Mouse (Mus musculus) forebrain, embryonic 14.5 days (tissue): ENCODE measurements around the gene Ccdc6. TPM values are rescaled to one million over a fixed set of nuclear protein-coding genes. Genes with fewer than 3 reads are reported as not detected.
A peak's percentile ranks its signal among the peaks of the same experiment; 100 is the strongest.

ENCODE experiments used
- ATAC-seq: fragments of 200-750 bp; cut with Nextera tagmentation; 2 replicates; pipeline ENCODE4 v1.8.0; 2017; ENCODE audit warnings: mild to moderate bottlenecking, moderate library complexity
- DNase-seq: peaks from one replicate; pipeline ENCODE4 v3.0.0-alpha.2; 2015; ENCODE audit warnings: low spot score
- H3K27ac ChIP-seq: fragments of 300-500 bp; sonication (generic); 2 replicates; pipeline ENCODE4 v1.5.1; 2014; ENCODE audit warnings: low read depth, mild to moderate bottlenecking, control low read depth, low read length, moderate library complexity
- H3K27me3 ChIP-seq: fragments of 300-500 bp; sonication (generic); replicated peaks from 2 replicates; pipeline ENCODE4 v1.6.1; 2014; ENCODE audit warnings: low read length, control low read depth, mixed read lengths; ENCODE audit not compliant: control insufficient read depth, insufficient read depth
- H3K36me3 ChIP-seq: fragments of 300-500 bp; sonication (generic); 2 replicates; pipeline ENCODE4 v1.6.1; 2014; ENCODE audit warnings: low read length, control low read depth; ENCODE audit not compliant: control insufficient read depth, insufficient read depth
- H3K4me1 ChIP-seq: fragments of 300-500 bp; sonication (generic); 2 replicates; pipeline ENCODE4 v1.6.1; 2014; ENCODE audit warnings: antibody characterized with exemption, low read length, control low read depth; ENCODE audit not compliant: control insufficient read depth, insufficient read depth
- H3K4me2 ChIP-seq: fragments of 300-500 bp; sonication (generic); 2 replicates; pipeline ENCODE4 v1.6.1; 2014; ENCODE audit warnings: mild to moderate bottlenecking, control low read depth, low read length
- H3K4me3 ChIP-seq: fragments of 300-500 bp; sonication (generic); 2 replicates; pipeline ENCODE4 v1.5.1; 2014; ENCODE audit warnings: low read depth, low read length, control low read depth
- H3K9ac ChIP-seq: fragments of 300-500 bp; sonication (generic); 2 replicates; pipeline ENCODE4 v1.6.1; 2014; ENCODE audit warnings: mild to moderate bottlenecking, low read length, control low read depth, moderate library complexity
- H3K9me3 ChIP-seq: fragments of 300-500 bp; sonication (generic); replicated peaks from 2 replicates; pipeline ENCODE4 v1.6.1; 2016; ENCODE audit warnings: low read length, control low read depth, mixed read lengths; ENCODE audit not compliant: control insufficient read depth
- WGBS: fragments of 180-500 bp; shearing (Covaris S2); extraction: QIAGEN DNeasy Blood & Tissue Kit; methylation state at CpG from one replicate; pipeline ENCODE4 v1.1.7; 2014; 5-methylcytosine and 5-hydroxymethylcytosine counted together
- polyA plus RNA-seq: library from polyadenylated mRNA; unstranded; fragments of >200 nt; fragmentation: Nextera tagmentation; extraction: Ambion mirVana; gene quantifications from 2 replicates; pipeline ENCODE4 v1.2.1, GENCODE M21; 2014

Gene Ccdc6
- polyA plus RNA-seq, 1 experiment from 2014 or later: 22.8 TPM

DNA sequence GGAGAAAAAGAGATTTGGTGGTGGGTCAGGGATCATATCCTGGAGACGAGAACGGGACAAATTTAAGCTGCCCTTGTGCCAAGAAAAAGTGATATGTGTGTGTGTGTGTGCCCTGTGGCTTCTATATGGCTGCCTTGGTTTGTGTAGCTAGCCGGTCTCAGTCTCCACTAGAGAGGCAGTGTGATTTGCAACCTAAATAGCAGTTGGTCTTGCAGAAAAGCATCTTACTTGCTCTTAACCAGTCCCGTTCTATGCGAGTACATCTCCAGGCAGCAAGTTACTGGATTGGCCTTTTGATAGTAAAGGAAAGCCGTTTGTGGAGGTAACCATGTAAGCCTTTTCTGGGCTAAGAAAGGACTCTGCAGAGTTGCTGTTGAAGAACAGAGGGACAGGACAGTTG lies 1.7 kb downstream of the Ccdc6 start:
- H3K4me3 ChIP-seq: peak overlapping the region; percentile 74
- peak overlapping the region; percentile 86 for H3K4me2 ChIP-seq
- H3K27ac ChIP-seq: peak overlapping the region; percentile 28; the same call in 1 of the 2 replicates
- ATAC-seq (no peak), DNase-seq (no peak)
- H3K36me3 ChIP-seq: no peaks in the 10 kb centered on the region
- H3K9ac ChIP-seq: peak overlapping the region; percentile 82
- H3K27me3 ChIP-seq: no peaks in the 10 kb centered on the region
- peaks cover 13% of the 10 kb centered on the region for H3K4me1 ChIP-seq
- WGBS: 4% methylated on average over 6 of the region's 6 CpGs
- H3K9me3 ChIP-seq: no peaks in the 10 kb centered on the region

DNA sequence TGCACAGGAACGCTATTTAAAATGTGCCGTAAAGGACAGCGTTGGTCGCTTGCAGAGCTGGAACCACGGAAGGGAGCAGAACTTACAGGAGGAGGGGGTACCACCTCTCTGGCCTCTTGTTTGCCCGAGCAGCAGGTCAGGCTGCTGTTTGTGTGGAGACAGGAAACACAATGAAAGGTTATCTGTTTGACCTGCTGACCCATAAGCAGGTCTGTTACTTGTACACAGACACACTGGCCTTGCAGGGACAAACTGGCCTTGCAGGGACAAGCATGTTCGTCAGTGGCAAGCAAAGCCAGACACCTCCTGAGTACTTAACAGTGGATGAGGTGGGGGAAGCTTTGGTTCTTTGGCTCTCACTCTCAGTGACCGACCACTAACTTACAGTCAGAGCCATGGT lies 2.1 kb downstream of the Ccdc6 start:
- peak overlapping the region; percentile 82 for H3K9ac ChIP-seq
- H3K4me3 ChIP-seq: peak overlapping the region; percentile 74
- H3K4me2 ChIP-seq: peak overlapping the region; percentile 86
- no peaks in the 10 kb centered on the region for H3K36me3 ChIP-seq
- 38% methylated on average over 8 of the region's 8 CpGs for WGBS
- H3K27ac ChIP-seq: no peak overlapping the region; the same call in 1 of the 2 replicates
- ATAC-seq (no peak), DNase-seq (no peak)
- no peaks in the 10 kb centered on the region for H3K9me3 ChIP-seq
- peaks cover 13% of the 10 kb centered on the region for H3K4me1 ChIP-seq
- H3K27me3 ChIP-seq: no peaks in the 10 kb centered on the region

DNA sequence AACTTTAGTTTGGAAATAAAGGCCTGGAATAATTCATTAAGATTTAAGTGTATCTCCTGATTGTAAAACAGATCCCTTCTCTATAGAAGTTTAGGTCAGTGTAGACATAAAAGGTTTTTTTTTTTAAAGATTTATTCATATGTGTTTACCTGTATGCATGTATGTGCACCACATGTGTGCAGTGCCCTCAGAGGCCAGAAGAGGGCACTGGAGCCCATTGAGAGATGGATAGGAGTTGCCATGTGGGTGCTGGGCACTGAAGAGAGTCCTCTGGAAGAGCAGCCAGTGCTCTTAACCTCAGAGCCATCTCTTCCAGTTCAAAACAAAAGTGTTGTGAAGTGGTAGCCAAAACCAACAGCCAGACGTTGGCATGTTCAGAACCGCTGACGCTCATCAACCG lies 5.2 kb downstream of the Ccdc6 start:
- DNase-seq (no peak), ATAC-seq (no peak)
- WGBS: over 99% methylated on average over 4 of the region's 4 CpGs

DNA sequence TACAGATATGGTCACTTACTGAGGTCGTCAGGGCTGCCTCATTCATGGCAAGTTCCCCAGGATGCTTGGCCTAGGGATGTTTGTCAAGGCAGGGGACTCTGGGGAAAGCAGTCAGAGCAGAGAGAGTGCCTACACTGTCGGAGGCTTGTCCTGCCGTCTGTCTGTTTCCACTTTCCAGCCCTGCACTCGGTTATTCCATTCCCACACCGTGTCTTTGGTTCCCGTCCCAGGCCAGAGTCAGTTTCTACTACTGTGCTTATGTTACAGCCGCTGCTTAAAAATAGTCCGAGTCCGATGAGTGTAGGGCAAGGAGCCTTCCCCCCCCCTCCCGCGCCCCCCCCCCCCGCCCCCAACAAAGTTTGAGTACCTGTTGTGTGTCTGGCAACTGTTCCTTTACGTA lies 11.1 kb downstream of the Ccdc6 start:
- Histone ChIP-seq H3K4me1 (no peaks in the 10 kb centered on the region), H3K27ac (no peak overlapping the region), H3K4me2 (no peak overlapping the region), H3K9me3 (0 out of 2 replicates have a peak, but pooled peaks cover 2% of the 10 kb centered on the region), H3K27me3 (no peaks in the 10 kb centered on the region), H3K36me3 (no peaks in the 10 kb centered on the region), H3K9ac (no peak overlapping the region), H3K4me3 (no peak overlapping the region)
- ATAC-seq: no peak
- 73% methylated on average over 11 of the region's 13 CpGs for WGBS
- DNase-seq: no peak

More for the DNA sequence above, 5.2 kb downstream of the Ccdc6 start:
- no peak overlapping the region for H3K27ac ChIP-seq
- no peaks in the 10 kb centered on the region for H3K36me3 ChIP-seq
- H3K9me3 ChIP-seq: no peaks in the 10 kb centered on the region
- no peak overlapping the region for H3K9ac ChIP-seq
- H3K27me3 ChIP-seq: no peaks in the 10 kb centered on the region
- H3K4me1 ChIP-seq: peaks cover 11% of the 10 kb centered on the region
- no peak overlapping the region for H3K4me2 ChIP-seq
- no peak overlapping the region for H3K4me3 ChIP-seq

DNA sequence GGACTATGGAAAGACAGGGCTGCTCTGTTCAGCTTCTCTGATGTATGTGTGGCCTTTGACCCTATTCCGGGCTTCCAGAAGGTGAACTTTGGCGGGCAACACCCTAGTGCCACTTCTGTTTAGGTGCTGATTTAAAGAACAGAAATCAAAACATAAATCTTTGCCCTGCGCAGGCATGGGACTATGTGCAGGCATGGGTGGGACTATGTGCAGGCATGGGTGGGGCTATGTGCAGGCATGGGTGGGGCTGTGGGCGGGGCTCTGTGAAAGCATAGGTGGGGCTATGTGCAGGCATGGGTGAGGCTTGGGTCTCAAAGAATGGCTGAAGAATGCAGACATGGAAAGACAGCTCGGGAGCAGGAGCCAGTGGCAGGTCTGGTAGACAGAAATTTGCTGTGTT lies 13.1 kb downstream of the Ccdc6 start:
- 82% methylated on average over 5 of the region's 5 CpGs for WGBS
- Histone ChIP-seq H3K9ac (no peak overlapping the region), H3K4me3 (no peak overlapping the region), H3K9me3 (0 out of 2 replicates have a peak, but pooled peaks cover 2% of the 10 kb centered on the region), H3K36me3 (no peaks in the 10 kb centered on the region), H3K4me2 (no peak overlapping the region), H3K27me3 (no peaks in the 10 kb centered on the region), H3K27ac (no peak overlapping the region), H3K4me1 (no peaks in the 10 kb centered on the region)
- no peak for ATAC-seq
- no peak for DNase-seq

DNA sequence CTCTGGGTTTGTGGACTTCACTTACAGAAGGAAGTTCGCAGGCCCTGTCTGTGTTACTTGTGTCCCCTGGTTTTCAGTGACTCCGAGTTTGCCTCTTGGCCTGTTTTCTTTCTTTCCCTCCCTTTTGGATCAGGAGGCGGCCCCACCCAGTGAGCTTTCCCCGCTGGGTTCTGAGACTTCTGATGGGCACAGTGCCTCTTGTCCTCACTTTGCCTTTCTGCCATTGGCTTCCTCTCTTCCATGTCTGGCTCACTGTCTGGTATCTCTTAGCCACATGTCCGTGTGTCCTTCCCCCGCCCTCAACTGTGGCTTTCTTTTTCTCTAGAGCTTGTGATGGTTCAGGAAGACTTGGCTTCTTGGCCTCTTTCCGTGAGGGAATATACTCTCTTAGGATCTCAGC lies 13.9 kb downstream of the Ccdc6 start:
- H3K27me3 ChIP-seq: no peaks in the 10 kb centered on the region
- DNase-seq (no peak), ATAC-seq (no peak)
- 95% methylated on average over 7 of the region's 7 CpGs for WGBS
- H3K4me2 ChIP-seq: no peak overlapping the region
- H3K4me1 ChIP-seq: no peaks in the 10 kb centered on the region
- no peak overlapping the region for H3K4me3 ChIP-seq
- H3K9me3 ChIP-seq: 0 out of 2 replicates have a peak, but pooled peaks cover 2% of the 10 kb centered on the region
- H3K27ac ChIP-seq: no peak overlapping the region
- no peak overlapping the region for H3K9ac ChIP-seq
- no peaks in the 10 kb centered on the region for H3K36me3 ChIP-seq

DNA sequence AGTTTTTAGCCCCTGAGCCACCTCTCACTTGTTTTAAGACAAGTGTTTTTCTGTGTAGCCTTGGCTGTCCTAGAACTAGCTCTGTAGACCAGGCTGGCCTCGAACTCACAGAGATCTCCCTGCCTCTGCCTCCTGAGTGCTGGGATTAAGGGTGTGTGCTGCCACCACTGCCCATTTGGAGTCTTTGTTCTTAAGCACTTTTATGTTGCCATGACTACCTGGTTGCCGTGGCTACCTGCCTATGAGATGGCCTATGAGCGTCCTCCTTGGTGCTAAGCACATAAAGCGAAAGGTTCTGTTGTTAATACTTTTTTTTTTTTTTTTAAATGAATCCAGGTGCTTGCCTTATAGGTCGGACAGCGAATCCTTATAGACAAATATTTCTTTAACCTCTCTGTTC lies 14.7 kb downstream of the Ccdc6 start:
- ATAC-seq (no peak), DNase-seq (no peak)
- Histone ChIP-seq H3K27ac (no peak overlapping the region), H3K36me3 (no peaks in the 10 kb centered on the region), H3K4me3 (no peak overlapping the region), H3K4me1 (no peaks in the 10 kb centered on the region), H3K9me3 (0 out of 2 replicates have a peak, but pooled peaks cover 2% of the 10 kb centered on the region), H3K27me3 (no peaks in the 10 kb centered on the region), H3K9ac (no peak overlapping the region), H3K4me2 (no peak overlapping the region)
- WGBS: 91% methylated on average over 6 of the region's 6 CpGs

DNA sequence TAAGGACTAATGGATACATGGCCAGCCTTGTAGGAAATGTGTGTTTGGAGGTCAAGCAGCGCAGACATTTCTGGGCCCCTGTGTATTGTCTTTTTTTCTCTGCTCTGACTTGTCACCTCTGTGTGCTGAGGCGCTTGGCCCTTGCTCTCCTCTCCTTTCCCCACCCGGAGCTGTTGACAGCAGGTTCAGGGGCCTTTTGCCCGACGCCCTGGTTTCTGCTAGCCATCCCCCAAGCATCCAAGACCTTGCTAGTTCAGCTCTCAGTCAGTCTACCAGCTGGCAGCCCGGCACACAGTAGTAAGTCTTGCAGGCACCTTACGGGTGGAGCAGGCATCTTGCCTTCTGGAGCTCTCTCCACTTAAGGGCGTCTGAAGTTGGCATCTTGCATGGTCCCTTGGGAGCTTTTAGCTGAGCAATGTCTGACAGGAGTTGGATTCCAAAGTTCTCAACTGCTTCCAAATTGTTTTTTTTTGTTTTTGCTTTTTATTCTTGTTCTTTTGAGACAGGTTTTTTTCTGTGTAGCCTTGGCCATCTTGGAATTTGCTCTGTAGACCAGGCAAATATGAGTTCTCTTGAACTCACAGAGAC lies 17.2 kb downstream of the Ccdc6 start:
- ATAC-seq (no peak), DNase-seq (no peak)
- Histone ChIP-seq H3K27ac (no peak overlapping the region), H3K9ac (no peak overlapping the region), H3K9me3 (0 out of 2 replicates have a peak, but pooled peaks cover 2% of the 10 kb centered on the region), H3K4me3 (no peak overlapping the region), H3K4me2 (no peak overlapping the region), H3K4me1 (no peaks in the 10 kb centered on the region), H3K36me3 (no peaks in the 10 kb centered on the region), H3K27me3 (no peaks in the 10 kb centered on the region)
- WGBS: 94% methylated on average over 8 of the region's 8 CpGs

DNA sequence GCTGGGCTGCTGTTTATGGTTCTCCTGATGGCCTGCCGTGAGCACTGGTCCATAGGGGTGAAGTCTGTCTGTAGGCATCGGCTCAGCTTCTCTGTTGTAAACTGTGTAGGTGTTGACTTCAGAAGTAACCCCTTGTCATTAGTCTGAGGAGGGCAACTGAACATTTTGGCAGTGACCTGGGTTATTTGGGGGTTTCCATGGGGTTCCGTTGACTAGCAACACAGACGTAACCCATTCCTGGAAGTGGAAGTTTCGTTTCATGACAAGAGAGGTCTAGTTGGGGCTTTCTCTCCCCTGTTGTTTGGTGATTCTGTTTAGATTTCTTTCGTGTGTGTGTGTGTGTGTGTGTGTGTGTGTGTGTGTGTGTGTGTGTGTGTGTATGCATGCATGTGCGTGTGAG lies 19.5 kb downstream of the Ccdc6 start:
- no peaks in the 10 kb centered on the region for H3K27me3 ChIP-seq
- H3K9me3 ChIP-seq: 0 out of 2 replicates have a peak, but pooled peaks cover 2% of the 10 kb centered on the region
- DNase-seq (no peak), ATAC-seq (no peak)
- no peaks in the 10 kb centered on the region for H3K36me3 ChIP-seq
- 96% methylated on average over 7 of the region's 7 CpGs for whole genome bisulfite sequencing
- H3K4me3 ChIP-seq: no peak overlapping the region
- H3K27ac ChIP-seq: no peak overlapping the region
- H3K9ac ChIP-seq: no peak overlapping the region
- no peak overlapping the region for H3K4me2 ChIP-seq
- peaks cover 18% of the 10 kb centered on the region for H3K4me1 ChIP-seq
